Mouse (Mus musculus) liver, embryonic 12.5 days (tissue): ENCODE measurements at regions not wholly inside any gene's neighbourhood (a gene's known extent, or its start where the extent isn't known, plus 50 kb on each side); places are given as distances from the start of the nearest gene placed in this dataset.

Experiments
- ATAC-seq: fragments of 200-750 bp; cut with Nextera tagmentation; 2 replicates; pipeline ENCODE4 v1.8.0; 2017; ENCODE audit warnings: moderate number of reproducible peaks, mild to moderate bottlenecking, moderate library complexity
- H3K27ac ChIP-seq: fragments of 300-500 bp; sonication (generic); 2 replicates; pipeline ENCODE4 v1.5.1; 2016; ENCODE audit warnings: mild to moderate bottlenecking
- H3K27me3 ChIP-seq: fragments of 300-500 bp; sonication (generic); replicated peaks from 2 replicates; pipeline ENCODE4 v1.6.1; 2016; ENCODE audit warnings: mild to moderate bottlenecking, moderate library complexity
- H3K36me3 ChIP-seq: fragments of 300-500 bp; sonication (generic); 2 replicates; pipeline ENCODE4 v1.6.1; 2016; ENCODE audit warnings: mild to moderate bottlenecking, moderate library complexity
- H3K4me1 ChIP-seq: fragments of 300-500 bp; sonication (generic); 2 replicates; pipeline ENCODE4 v1.6.1; 2016
- H3K4me2 ChIP-seq: fragments of 300-500 bp; sonication (generic); 2 replicates; pipeline ENCODE4 v1.6.1; 2016; ENCODE audit warnings: mild to moderate bottlenecking, moderate library complexity
- H3K4me3 ChIP-seq: fragments of 300-500 bp; sonication (generic); 2 replicates; pipeline ENCODE4 v1.5.1; 2016; ENCODE audit warnings: mild to moderate bottlenecking, moderate library complexity
- H3K9ac ChIP-seq: fragments of 300-500 bp; sonication (generic); 2 replicates; pipeline ENCODE4 v1.6.1; 2016; ENCODE audit warnings: mild to moderate bottlenecking, moderate library complexity
- H3K9me3 ChIP-seq: fragments of 300-500 bp; sonication (generic); replicated peaks from 2 replicates; pipeline ENCODE4 v1.6.1; 2016; ENCODE audit warnings: mild to moderate bottlenecking, moderate library complexity
- WGBS: fragments of 180-500 bp; shearing (Covaris S2); methylation state at CpG from one replicate; pipeline ENCODE4 v1.1.7; 2016; ENCODE audit not compliant: insufficient replicate concordance; 5-methylcytosine and 5-hydroxymethylcytosine counted together

GRCm38 (mm10) chr14:62084047-62084446 lies 208.3 kb upstream of the Rnaseh2b start:
- H3K4me3 ChIP-seq: no peak overlapping the region
- no peak overlapping the region for H3K4me2 ChIP-seq
- H3K9ac ChIP-seq: no peak overlapping the region
- no peaks in the 10 kb centered on the region for H3K27me3 ChIP-seq
- H3K27ac ChIP-seq: no peak overlapping the region
- no peak for ATAC-seq
- WGBS: 43% methylated on average over 2 of the region's 2 CpGs
- H3K4me1 ChIP-seq: no peaks in the 10 kb centered on the region
- no peaks in the 10 kb centered on the region for H3K9me3 ChIP-seq
- no peaks in the 10 kb centered on the region for H3K36me3 ChIP-seq

- no peaks in the 10 kb centered on the region for H3K4me1 ChIP-seq
- no peak overlapping the region for H3K4me3 ChIP-seq
- no peaks in the 10 kb centered on the region for H3K27me3 ChIP-seq
- WGBS: 64% methylated on average over 3 of the region's 3 CpGs
- no peaks in the 10 kb centered on the region for H3K36me3 ChIP-seq
- no peak overlapping the region for H3K9ac ChIP-seq
- H3K9me3 ChIP-seq: no peaks in the 10 kb centered on the region
- H3K4me2 ChIP-seq: no peak overlapping the region
- ATAC-seq: no peak
- H3K27ac ChIP-seq: no peak overlapping the region
These were observed 204.2 kb upstream of the Rnaseh2b start for GRCm38 (mm10) chr14:62088174-62088573.

GRCm38 (mm10) chr14:62117532-62117931 lies 174.9 kb upstream of the Rnaseh2b start:
- Histone ChIP-seq H3K27ac (no peak overlapping the region), H3K9ac (no peak overlapping the region), H3K4me2 (no peak overlapping the region), H3K36me3 (no peaks in the 10 kb centered on the region), H3K9me3 (no peaks in the 10 kb centered on the region), H3K27me3 (no peaks in the 10 kb centered on the region), H3K4me1 (no peaks in the 10 kb centered on the region), H3K4me3 (no peak overlapping the region)
- WGBS: 84% methylated on average over 3 of the region's 3 CpGs
- no peak for ATAC-seq

GRCm38 (mm10) chr14:62118542-62118953 lies 173.8 kb upstream of the Rnaseh2b start:
- ATAC-seq: no peak
- Histone ChIP-seq H3K4me1 (no peaks in the 10 kb centered on the region), H3K27me3 (no peaks in the 10 kb centered on the region), H3K9me3 (no peaks in the 10 kb centered on the region), H3K9ac (no peak overlapping the region), H3K4me2 (no peak overlapping the region), H3K27ac (no peak overlapping the region), H3K36me3 (no peaks in the 10 kb centered on the region), H3K4me3 (no peak overlapping the region)
- 20% methylated on average over 2 of the region's 2 CpGs for WGBS

- H3K27ac ChIP-seq: no peak overlapping the region
- no peak overlapping the region for H3K4me2 ChIP-seq
- no peak for ATAC-seq
- H3K4me3 ChIP-seq: no peak overlapping the region
- no peaks in the 10 kb centered on the region for H3K9me3 ChIP-seq
- WGBS: 76% methylated on average over 6 of the region's 6 CpGs
- no peaks in the 10 kb centered on the region for H3K27me3 ChIP-seq
- H3K4me1 ChIP-seq: no peaks in the 10 kb centered on the region
- no peaks in the 10 kb centered on the region for H3K36me3 ChIP-seq
- no peak overlapping the region for H3K9ac ChIP-seq
These were observed 163.5 kb upstream of the Rnaseh2b start for GRCm38 (mm10) chr14:62128918-62129317.

GRCm38 (mm10) chr14:62132353-62132816 lies 160.0 kb upstream of the Rnaseh2b start:
- Histone ChIP-seq H3K4me3 (no peak overlapping the region), H3K36me3 (no peaks in the 10 kb centered on the region), H3K9me3 (peaks cover 9% of the 10 kb centered on the region), H3K27me3 (no peaks in the 10 kb centered on the region), H3K9ac (no peak overlapping the region), H3K4me2 (no peak overlapping the region), H3K4me1 (no peaks in the 10 kb centered on the region), H3K27ac (no peak overlapping the region)
- ATAC-seq: no peak
- WGBS: 53% methylated on average over 8 of the region's 8 CpGs

GRCm38 (mm10) chr14:62137981-62138380 lies 154.4 kb upstream of the Rnaseh2b start:
- Histone ChIP-seq H3K4me2 (no peak overlapping the region), H3K4me3 (no peak overlapping the region), H3K9ac (no peak overlapping the region), H3K27ac (no peak overlapping the region), H3K4me1 (no peaks in the 10 kb centered on the region), H3K27me3 (no peaks in the 10 kb centered on the region), H3K9me3 (peaks cover 9% of the 10 kb centered on the region), H3K36me3 (no peaks in the 10 kb centered on the region)
- 59% methylated on average over 5 of the region's 5 CpGs for WGBS
- ATAC-seq: no peak

GRCm38 (mm10) chr14:62144385-62145030 lies 147.9 kb upstream of the Rnaseh2b start:
- H3K9ac ChIP-seq: no peak overlapping the region
- H3K4me2 ChIP-seq: no peak overlapping the region
- 71% methylated on average over 17 of the region's 17 CpGs for WGBS

GRCm38 (mm10) chr14:62157038-62157716 lies 135.2 kb upstream of the Rnaseh2b start:
- no peaks in the 10 kb centered on the region for H3K9me3 ChIP-seq
- H3K9ac ChIP-seq: no peak overlapping the region

More at GRCm38 (mm10) chr14:62144385-62145030, 147.9 kb upstream of the Rnaseh2b start:
- no peaks in the 10 kb centered on the region for H3K27me3 ChIP-seq
- no peak for ATAC-seq
- H3K9me3 ChIP-seq: no peaks in the 10 kb centered on the region
- no peak overlapping the region for H3K4me3 ChIP-seq
- H3K4me1 ChIP-seq: no peaks in the 10 kb centered on the region
- no peak overlapping the region for H3K27ac ChIP-seq
- H3K36me3 ChIP-seq: no peaks in the 10 kb centered on the region

GRCm38 (mm10) chr14:62159690-62160089 lies 132.7 kb upstream of the Rnaseh2b start:
- no peak overlapping the region for H3K27ac ChIP-seq
- 63% methylated on average over 2 of the region's 2 CpGs for WGBS
- no peaks in the 10 kb centered on the region for H3K4me1 ChIP-seq
- H3K36me3 ChIP-seq: no peaks in the 10 kb centered on the region
- H3K9ac ChIP-seq: no peak overlapping the region
- no peaks in the 10 kb centered on the region for H3K27me3 ChIP-seq
- H3K4me2 ChIP-seq: no peak overlapping the region
- no peak for ATAC-seq
- H3K9me3 ChIP-seq: no peaks in the 10 kb centered on the region
- H3K4me3 ChIP-seq: no peak overlapping the region

More at GRCm38 (mm10) chr14:62157038-62157716, 135.2 kb upstream of the Rnaseh2b start:
- WGBS: 63% methylated on average over 7 of the region's 7 CpGs
- Histone ChIP-seq H3K27me3 (no peaks in the 10 kb centered on the region), H3K4me2 (no peak overlapping the region), H3K36me3 (no peaks in the 10 kb centered on the region), H3K27ac (no peak overlapping the region), H3K4me3 (no peak overlapping the region), H3K4me1 (no peaks in the 10 kb centered on the region)
- no peak for ATAC-seq

GRCm38 (mm10) chr14:62163120-62163796 lies 129.1 kb upstream of the Rnaseh2b start:
- Histone ChIP-seq H3K4me1 (0 out of 2 replicates have a peak, but pooled peaks cover 5% of the 10 kb centered on the region), H3K27ac (no peak overlapping the region), H3K36me3 (no peaks in the 10 kb centered on the region), H3K9ac (no peak overlapping the region), H3K27me3 (no peaks in the 10 kb centered on the region), H3K4me2 (no peak overlapping the region), H3K9me3 (no peaks in the 10 kb centered on the region), H3K4me3 (no peak overlapping the region)
- 47% methylated on average over 12 of the region's 12 CpGs for WGBS
- no peak for ATAC-seq

GRCm38 (mm10) chr14:62164918-62165317 lies 127.5 kb upstream of the Rnaseh2b start:
- H3K4me2 ChIP-seq: no peak overlapping the region

More at GRCm38 (mm10) chr14:62164918-62165317, 127.5 kb upstream of the Rnaseh2b start:
- Histone ChIP-seq H3K9me3 (no peaks in the 10 kb centered on the region), H3K9ac (no peak overlapping the region), H3K4me3 (no peak overlapping the region), H3K36me3 (no peaks in the 10 kb centered on the region), H3K27ac (no peak overlapping the region), H3K27me3 (no peaks in the 10 kb centered on the region), H3K4me1 (0 out of 2 replicates have a peak, but pooled peaks cover 9% of the 10 kb centered on the region)
- no peak for ATAC-seq
- WGBS: 42% methylated on average over 4 of the region's 4 CpGs
